ENCODE assay signal across 8 mouse cellular contexts in genomic region chr9:119895040-119895721, GRCm38 (mm10). TPM values are rescaled to one million over a fixed set of nuclear protein-coding genes. Genes with fewer than 3 reads are reported as not detected.
DNase-seq lines count a peak whose midpoint lies in the region; ATAC-seq and TF ChIP-seq lines count a peak whose summit lies in the region.

No protein-coding gene starts in this region.

- TF ChIP-seq POLR2A in MEL (IDR thresholded peaks at IDR 0.05; ENCODE audit: control insufficient read depth in 1 of 2, insufficient read depth in 1 of 2, low read depth in 1 of 2, low read length in 2 of 2, poor library complexity in 1 of 2), result no peak

- H3K4me1 ChIP-seq in MEL (ENCODE audit: control insufficient read depth in 1 of 2, insufficient read depth in 2 of 2, low read length in 2 of 2), result peaks cover 0 to 10% of the 10 kb centered on the region in 2 experiments; a peak in 3 of 4 replicates
- peaks cover 4% of the 10 kb centered on the region; the same call in 1 of the 2 replicates for H3K4me1 ChIP-seq in hindbrain, embryonic 11.5 days (replicated peaks; ENCODE audit: control insufficient read depth, insufficient read depth, low read length)
- H3K4me1 ChIP-seq in limb, embryonic 13.5 days, result peaks cover 17% of the 10 kb centered on the region
- H3K4me1 ChIP-seq in midbrain, embryonic 10.5 days, result peaks cover 24% of the 10 kb centered on the region
- peaks cover 12% of the 10 kb centered on the region for H3K4me1 ChIP-seq in stomach, embryonic 15.5 days

- DNase-seq in CD8-positive naive resting alpha-beta T cell, adult 2 months (ENCODE audit: low read depth in 2 of 2, low spot score in 2 of 2), result peak; percentile 49
- peak; percentile 60 for DNase-seq in MEL (ENCODE audit: low read depth, low spot score)
- DNase-seq in hindbrain, embryonic 11.5 days (ENCODE audit: low spot score), result no peak
- DNase-seq in midbrain, embryonic 10.5 days (ENCODE audit: low spot score), result no peak
- DNase-seq in cerebellum, adult 9-11 months, result no peak

- H3K27ac ChIP-seq in MEL (ENCODE audit: control insufficient read depth, low read depth, low read length), result peak overlapping the region; percentile 44; the same call in 1 of the 2 replicates
- peak overlapping the region; percentile 70 for H3K27ac ChIP-seq in hindbrain, embryonic 11.5 days (ENCODE audit: low read depth, low read length)
- peak overlapping the region; percentile 73; the same call in 1 of the 2 replicates for H3K27ac ChIP-seq in limb, embryonic 13.5 days
- peak overlapping the region; percentile 93 for H3K27ac ChIP-seq in midbrain, embryonic 10.5 days (replicated peaks)
- peak overlapping the region; percentile 61 for H3K27ac ChIP-seq in stomach, embryonic 15.5 days

- H3K4me3 ChIP-seq in MEL (ENCODE audit: control insufficient read depth in 1 of 2, insufficient read depth in 1 of 2, low read depth in 2 of 2, low read length in 2 of 2), result peak overlapping the region; percentile 73 to 82
- peak overlapping the region; percentile 91 for H3K4me3 ChIP-seq in hindbrain, embryonic 11.5 days (ENCODE audit: low read depth, low read length)
- peak overlapping the region; percentile 91 for H3K4me3 ChIP-seq in limb, embryonic 13.5 days
- peak overlapping the region; percentile 99 for H3K4me3 ChIP-seq in midbrain, embryonic 10.5 days
- peak overlapping the region; percentile 90 for H3K4me3 ChIP-seq in stomach, embryonic 15.5 days (replicated peaks)

- no peak for TF ChIP-seq CTCF in MEL (IDR thresholded peaks at IDR 0.05 in 2 of 3, conservative IDR thresholded peaks at IDR 0.05 in 1 of 3; ENCODE audit: control insufficient read depth in 1 of 3, insufficient read depth in 1 of 3, low read depth in 2 of 3, low read length in 3 of 3, poor library complexity in 1 of 3, severe bottlenecking in 1 of 3)

- TF ChIP-seq RAD21 in MEL (IDR thresholded peaks at IDR 0.05; ENCODE audit: low read depth, low read length), result no peak

- peaks cover 0 to 16% of the 10 kb centered on the region in 2 experiments; a peak in 2 of 4 replicates for H3K36me3 ChIP-seq in MEL (ENCODE audit: control insufficient read depth in 1 of 2, insufficient read depth in 2 of 2, low read length in 2 of 2)
- no peaks in the 10 kb centered on the region for H3K36me3 ChIP-seq in hindbrain, embryonic 11.5 days (ENCODE audit: control insufficient read depth, insufficient read depth, low read length)
- H3K36me3 ChIP-seq in limb, embryonic 13.5 days, result 0 out of 2 replicates have a peak, but pooled peaks cover 8% of the 10 kb centered on the region
- no peaks in the 10 kb centered on the region for H3K36me3 ChIP-seq in midbrain, embryonic 10.5 days
- H3K36me3 ChIP-seq in stomach, embryonic 15.5 days, result no peaks in the 10 kb centered on the region

- 1% methylated on average over 52 of the region's 71 CpGs for WGBS in hindbrain, embryonic 11.5 days
- WGBS in limb, embryonic 13.5 days, result under 1% methylated on average over 63 of the region's 71 CpGs
- 2% methylated on average over 57 of the region's 71 CpGs for WGBS in midbrain, embryonic 10.5 days
- under 1% methylated on average over 51 of the region's 71 CpGs for WGBS in stomach, embryonic 15.5 days

- TF ChIP-seq EP300 in MEL (IDR thresholded peaks at IDR 0.05; ENCODE audit: low read depth in 1 of 2, low read length in 2 of 2), result no peak

- no peaks in the 10 kb centered on the region for H3K9me3 ChIP-seq in MEL (replicated peaks; ENCODE audit: insufficient read depth, low read length)
- no peaks in the 10 kb centered on the region for H3K9me3 ChIP-seq in hindbrain, embryonic 11.5 days (ENCODE audit: control insufficient read depth, low read length)
- H3K9me3 ChIP-seq in limb, embryonic 13.5 days, result no peaks in the 10 kb centered on the region
- H3K9me3 ChIP-seq in midbrain, embryonic 10.5 days (replicated peaks), result no peaks in the 10 kb centered on the region
- no peaks in the 10 kb centered on the region for H3K9me3 ChIP-seq in stomach, embryonic 15.5 days

- no peaks in the 10 kb centered on the region for H3K27me3 ChIP-seq in MEL (ENCODE audit: control insufficient read depth in 1 of 2, insufficient read depth in 2 of 2, low read length in 2 of 2)
- no peaks in the 10 kb centered on the region for H3K27me3 ChIP-seq in hindbrain, embryonic 11.5 days (ENCODE audit: control insufficient read depth, insufficient read depth, low read length)
- H3K27me3 ChIP-seq in limb, embryonic 13.5 days, result no peaks in the 10 kb centered on the region
- H3K27me3 ChIP-seq in midbrain, embryonic 10.5 days (ENCODE audit: low read depth, poor library complexity, severe bottlenecking), result peaks cover 19% of the 10 kb centered on the region
- H3K27me3 ChIP-seq in stomach, embryonic 15.5 days (replicated peaks), result no peaks in the 10 kb centered on the region

- peaks cover 31% of the 10 kb centered on the region for H3K79me2 ChIP-seq in MEL (ENCODE audit: control insufficient read depth, insufficient read depth, low read length, poor library complexity)

- ATAC-seq in erythroid progenitor cell, adult 5-6 weeks (replicated peaks; ENCODE audit: low FRiP score, poor library complexity, severe bottlenecking), result peak; percentile 37
- ATAC-seq in hindbrain, embryonic 11.5 days (ENCODE audit: low FRiP score), result peak; percentile 83
- peak; percentile 75 for ATAC-seq in limb, embryonic 13.5 days (ENCODE audit: low FRiP score, low read depth)
- ATAC-seq in stomach, embryonic 15.5 days (ENCODE audit: insufficient read depth, low FRiP score, low read depth), result peak; percentile 75

- peak overlapping the region; percentile 46 for H3K4me2 ChIP-seq in hindbrain, embryonic 11.5 days (replicated peaks; ENCODE audit: low read depth, low read length)
- peak overlapping the region; percentile 94 for H3K4me2 ChIP-seq in limb, embryonic 13.5 days (replicated peaks)
- peak overlapping the region; percentile 89 for H3K4me2 ChIP-seq in stomach, embryonic 15.5 days

- peak overlapping the region; percentile 83 for H3K9ac ChIP-seq in MEL (ENCODE audit: control insufficient read depth, low read depth, low read length, poor library complexity, severe bottlenecking)
- H3K9ac ChIP-seq in hindbrain, embryonic 11.5 days (ENCODE audit: low read depth, low read length), result peak overlapping the region; percentile 82
- peak overlapping the region; percentile 88 for H3K9ac ChIP-seq in limb, embryonic 13.5 days
- peak overlapping the region; percentile 77 for H3K9ac ChIP-seq in stomach, embryonic 15.5 days

TF ChIP-seq in MEL, 35 proteins besides CTCF, POLR2A, EP300 and RAD21:
- TF ChIP-seq MXI1 (IDR thresholded peaks at IDR 0.05; ENCODE audit: low read depth, low read length) (peak; percentile 93), MAX (IDR thresholded peaks at IDR 0.05; ENCODE audit: low read length) (peak; percentile 48), TBP (IDR thresholded peaks at IDR 0.05; ENCODE audit: low read depth, low read length) (no peak)
TF ChIP-seq in MEL: peak in this region for 2.

RNA-seq across cellular contexts. Expression of gene Wdr48, which starts 0.5 kb away (rescaled TPM):
- total RNA-seq in MEL (2012; rRNA removed), result 31.0 and 34.1 TPM in 2 replicates
- polyA plus RNA-seq in MEL (2012; ENCODE audit: insufficient read depth in 1 of 2, insufficient read length in 2 of 2, low read depth in 1 of 2, low replicate concordance in 2 of 2, missing spikeins in 1 of 2), result 10 to 100 TPM in 1 of 2 experiments, not detected in 1; 40.5 TPM
- total RNA-seq in erythroid progenitor cell, adult 5-6 weeks (2015; ENCODE audit: low replicate concordance), result 52.4 and 67.8 TPM in 2 replicates
- 52.1 and 63.9 TPM in 2 replicates for total RNA-seq in erythroid progenitor cell, adult 5-6 weeks (2017; ENCODE audit: low replicate concordance)
- 64.0 and 71.8 TPM in 2 replicates for polyA plus RNA-seq in hindbrain, embryonic 11.5 days (2014; fragmentation: Nextera tagmentation; extraction: Ambion mirVana)
- polyA plus RNA-seq in limb, embryonic 13.5 days (2015; fragmentation: Nextera tagmentation; extraction: Ambion mirVana), result 51.5 and 60.3 TPM in 2 replicates
- polyA plus RNA-seq in midbrain, embryonic 10.5 days (2016; fragmentation: Nextera tagmentation; extraction: Ambion mirVana), result 65.8 and 71.6 TPM in 2 replicates
- 42.3 TPM in 2 replicates for polyA plus RNA-seq in stomach, embryonic 15.5 days (2015; fragmentation: Nextera tagmentation; extraction: Ambion mirVana)

RNA-seq across cellular contexts. Expression of gene Gorasp1, which starts 42.2 kb away (rescaled TPM):
- total RNA-seq in MEL (2012; rRNA removed), result 15.8 and 18.3 TPM in 2 replicates
- 10 to 100 TPM in 1 of 2 experiments, not detected in 1; 21.9 TPM for polyA plus RNA-seq in MEL (2012; ENCODE audit: insufficient read depth in 1 of 2, insufficient read length in 2 of 2, low read depth in 1 of 2, low replicate concordance in 2 of 2, missing spikeins in 1 of 2)
- 2.5 and 4.2 TPM in 2 replicates for total RNA-seq in erythroid progenitor cell, adult 5-6 weeks (2015; ENCODE audit: low replicate concordance)
- 0.90 and 2.3 TPM in 2 replicates for total RNA-seq in erythroid progenitor cell, adult 5-6 weeks (2017; ENCODE audit: low replicate concordance)
- polyA plus RNA-seq in hindbrain, embryonic 11.5 days (2014; fragmentation: Nextera tagmentation; extraction: Ambion mirVana), result 17.3 and 18.5 TPM in 2 replicates
- polyA plus RNA-seq in limb, embryonic 13.5 days (2015; fragmentation: Nextera tagmentation; extraction: Ambion mirVana), result 29.5 and 31.5 TPM in 2 replicates
- polyA plus RNA-seq in midbrain, embryonic 10.5 days (2016; fragmentation: Nextera tagmentation; extraction: Ambion mirVana), result 27.3 and 29.4 TPM in 2 replicates
- polyA plus RNA-seq in stomach, embryonic 15.5 days (2015; fragmentation: Nextera tagmentation; extraction: Ambion mirVana), result 28.7 and 30.8 TPM in 2 replicates

RNA-seq across cellular contexts. Expression of gene Ttc21a, which starts 42.2 kb away (rescaled TPM):
- total RNA-seq in MEL (2012; rRNA removed), result not detected in 2 replicates
- under 1 TPM in 1 of 2 experiments, not detected in 1; 0.01 TPM for polyA plus RNA-seq in MEL (2012; ENCODE audit: insufficient read depth in 1 of 2, insufficient read length in 2 of 2, low read depth in 1 of 2, low replicate concordance in 2 of 2, missing spikeins in 1 of 2)
- total RNA-seq in erythroid progenitor cell, adult 5-6 weeks (2015; ENCODE audit: low replicate concordance), result 2.1 TPM in 1 of 2 replicates, not detected in the other
- 1.5 TPM in 1 of 2 replicates, not detected in the other for total RNA-seq in erythroid progenitor cell, adult 5-6 weeks (2017; ENCODE audit: low replicate concordance)
- polyA plus RNA-seq in hindbrain, embryonic 11.5 days (2014; fragmentation: Nextera tagmentation; extraction: Ambion mirVana), result 0.23 and 0.60 TPM in 2 replicates
- 0.18 and 0.20 TPM in 2 replicates for polyA plus RNA-seq in limb, embryonic 13.5 days (2015; fragmentation: Nextera tagmentation; extraction: Ambion mirVana)
- polyA plus RNA-seq in midbrain, embryonic 10.5 days (2016; fragmentation: Nextera tagmentation; extraction: Ambion mirVana), result 0.16 and 0.42 TPM in 2 replicates
- polyA plus RNA-seq in stomach, embryonic 15.5 days (2015; fragmentation: Nextera tagmentation; extraction: Ambion mirVana), result 0.06 and 0.14 TPM in 2 replicates

Comparison
In these comparisons a context has a peak if more than half of its experiments do, and no peak if none do; other contexts are left out.
1. DNase-seq: peak in CD8-positive naive resting alpha-beta T cell, adult 2 months (2 of 2) and MEL (single experiment); none in hindbrain, embryonic 11.5 days (single experiment), midbrain, embryonic 10.5 days (single experiment) and cerebellum, adult 9-11 months (single experiment).
2. Peak in every context shown above with its lines, with median percentiles within 50 percentile points of each other: H3K27ac ChIP-seq, H3K4me3 ChIP-seq, H3K9ac ChIP-seq, ATAC-seq and H3K4me2 ChIP-seq.